Mouse (Mus musculus): Measurements from ENCODE around the gene Pdxdc1. TPM values are rescaled to one million over a fixed set of nuclear protein-coding genes. Genes with fewer than 3 reads are reported as not detected.
"Not testable (repeated sequence)": the region's sequence is repeated elsewhere in the genome, so short reads cannot be mapped to it uniquely, and the experiment has no call there.

The Pdxdc1 gene
- total RNA-seq, 1 experiment from 2014 or later, result 86.3 TPM

- no peak for DNase-seq
Measured at GRCm38 (mm10) chr16:13813200-13813599, 89.7 kb downstream of the Pdxdc1 start.

GRCm38 (mm10) chr16:13812152-13812551 lies 90.8 kb downstream of the Pdxdc1 start:
- no peak for DNase-seq

GRCm38 (mm10) chr16:13808410-13808809 lies 94.5 kb downstream of the Pdxdc1 start:
- DNase-seq, result no peak

GRCm38 (mm10) chr16:13807616-13808015 lies 95.3 kb downstream of the Pdxdc1 start:
- DNase-seq, result no peak

- DNase-seq, result no peak
Measured at GRCm38 (mm10) chr16:13804666-13805065, 98.3 kb downstream of the Pdxdc1 start.

- DNase-seq, result no peak
Measured at GRCm38 (mm10) chr16:13801231-13801630, 101.7 kb downstream of the Pdxdc1 start.

- no peak for DNase-seq
Measured at GRCm38 (mm10) chr16:13796746-13797175, 106.2 kb downstream of the Pdxdc1 start.

- not testable (repeated sequence) for DNase-seq
Measured at GRCm38 (mm10) chr16:13793441-13793840, 109.5 kb downstream of the Pdxdc1 start.

- DNase-seq, result no peak
Measured at GRCm38 (mm10) chr16:13785932-13786331, 117.0 kb downstream of the Pdxdc1 start.

Small RNA genes within 50 kb of the gene (microRNA-seq; reads per million reads assigned to microRNA genes)
- gene Gm27734, result 0 reads per million in 2 experiments

Other genes starting within 250 kb of the Pdxdc1 start
- gene Parn, start 235.0 kb downstream of the Pdxdc1 start, total RNA-seq (2021), result 36.5 and 47.5 TPM in 2 replicates
- 52.8 and 60.4 TPM in 2 replicates for gene Bfar, start 231.3 kb downstream of the Pdxdc1 start, total RNA-seq (2021)
- 5.6 and 7.8 TPM in 2 replicates for gene 3110001I22Rik, start 231.2 kb downstream of the Pdxdc1 start, total RNA-seq (2021)
- not detected in 2 replicates for gene Pla2g10, start 172.1 kb downstream of the Pdxdc1 start, total RNA-seq (2021)
- 48.6 and 50.0 TPM in 2 replicates for gene Rrn3, start 122.4 kb downstream of the Pdxdc1 start, total RNA-seq (2021)
- 49.6 TPM in 2 replicates for gene Ntan1, start 84.3 kb downstream of the Pdxdc1 start, total RNA-seq (2021)
- gene Mpv17l, start within 50 bp of the Pdxdc1 start, total RNA-seq (2021), result 6.8 and 13.1 TPM in 2 replicates
- gene 2900011O08Rik, start 83.5 kb upstream of the Pdxdc1 start, total RNA-seq (2021), result 1.5 and 1.9 TPM in 2 replicates
- 0.94 TPM in 1 of 2 replicates, not detected in the other for gene Ifitm7, start 83.8 kb upstream of the Pdxdc1 start, total RNA-seq (2021)

Data from adrenal gland, postnatal 25 days (tissue).